Mouse (Mus musculus): ENCODE data around the gene Lipo3. TPM values are rescaled to one million over a fixed set of nuclear protein-coding genes. Genes with fewer than 3 reads are reported as not detected.
A peak's percentile ranks its signal among the peaks of the same experiment; 100 is the strongest.
"Not testable (repeated sequence)": the region's sequence is repeated elsewhere in the genome, so short reads cannot be mapped to it uniquely, and the experiment has no call there.

The Lipo3 gene
- polyA plus RNA-seq (2015; fragmentation: Nextera tagmentation; extraction: Ambion mirVana): 18.3 and 19.3 TPM in 2 replicates

- H3K27ac ChIP-seq (ENCODE audit: low read depth, low read length); H3K4me1 ChIP-seq (replicated peaks; ENCODE audit: control insufficient read depth, insufficient read depth, low read length); H3K9ac ChIP-seq (ENCODE audit: low read depth, low read length); H3K9me3 ChIP-seq (ENCODE audit: control insufficient read depth); H3K4me3 ChIP-seq (ENCODE audit: low read depth, low read length); H3K27me3 ChIP-seq (replicated peaks; ENCODE audit: control insufficient read depth, insufficient read depth, low read length); H3K36me3 ChIP-seq (ENCODE audit: control insufficient read depth, insufficient read depth): not testable (repeated sequence)
- H3K4me2 ChIP-seq (replicated peaks; ENCODE audit: low read depth): peak within 1 kb of the TSS; percentile 44
- 44% methylated on average over 13 of the region's 41 CpGs for WGBS
- peak; percentile 85 for ATAC-seq
Observed at GRCm38 (mm10) chr19:33761287-33762086, at the start of gene Lipo3. Lipo3 (minus strand) TSS chr19:33761951.

DNA sequence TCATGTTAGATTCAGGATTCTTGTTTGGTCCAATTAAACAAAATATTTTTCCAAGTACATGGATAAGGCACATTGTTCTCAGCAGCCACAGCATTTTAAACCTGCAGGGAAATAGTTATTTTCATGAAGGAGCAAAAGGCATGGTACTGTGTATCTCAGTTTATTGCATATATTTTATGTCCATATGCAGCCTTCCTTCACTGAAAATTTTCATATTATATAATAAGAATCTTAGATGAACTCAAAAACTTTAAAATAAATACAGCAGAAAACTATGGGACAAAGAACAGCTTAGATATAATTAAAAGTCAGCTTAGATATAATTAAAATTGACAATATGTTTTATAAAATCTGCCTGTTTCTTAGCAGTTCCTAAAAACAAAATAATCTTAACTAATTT, 25.6 kb upstream of the Lipo3 start, which contains the start of gene Lipo1:
TSS of gene Lipo1 (minus strand) at position 101 of the 400 bp plus-strand sequence.
- not testable (repeated sequence) for ATAC-seq; H3K27ac ChIP-seq (ENCODE audit: low read depth, low read length); H3K36me3 ChIP-seq (ENCODE audit: control insufficient read depth, insufficient read depth); H3K4me1 ChIP-seq (replicated peaks; ENCODE audit: control insufficient read depth, insufficient read depth, low read length); H3K9ac ChIP-seq (ENCODE audit: low read depth, low read length); H3K4me2 ChIP-seq (replicated peaks; ENCODE audit: low read depth); H3K9me3 ChIP-seq (ENCODE audit: control insufficient read depth); H3K4me3 ChIP-seq (ENCODE audit: low read depth, low read length); H3K27me3 ChIP-seq (replicated peaks; ENCODE audit: control insufficient read depth, insufficient read depth, low read length)

DNA sequence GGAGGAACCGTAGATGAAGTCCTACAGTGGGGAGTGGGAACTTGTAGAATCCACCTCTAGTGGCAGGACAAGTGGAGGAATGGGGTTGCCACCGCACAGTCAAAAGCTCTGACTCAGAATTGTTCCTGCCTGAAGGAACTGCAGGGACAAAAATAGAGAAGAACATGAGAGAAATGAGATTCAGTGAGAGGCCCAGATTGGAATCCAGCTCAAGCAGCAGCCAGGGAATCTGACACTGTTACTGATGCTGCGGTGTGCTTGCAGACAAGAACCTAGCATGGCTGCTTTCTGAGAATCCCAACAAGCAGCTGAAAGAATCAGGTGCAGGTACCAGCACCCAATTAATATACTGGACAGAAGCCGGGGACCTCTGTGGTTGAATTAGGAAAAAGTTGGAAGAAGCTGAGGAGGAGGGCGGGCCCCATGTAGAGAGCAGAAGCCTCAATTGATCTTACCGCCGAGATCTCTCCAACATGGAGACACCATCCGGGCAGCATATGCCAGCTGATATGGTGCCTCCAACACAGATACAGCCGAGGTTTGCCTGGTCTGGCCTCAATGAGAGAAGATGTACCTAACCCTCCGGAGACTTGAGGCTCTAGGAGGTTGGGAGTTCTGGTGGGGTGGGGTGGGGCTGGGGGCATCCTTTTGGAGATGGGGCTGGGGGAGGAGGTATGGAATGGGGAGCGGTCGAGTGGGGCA, 25.0 kb upstream of the Lipo3 start:
- no peaks in the 10 kb centered on the region for H3K36me3 ChIP-seq (ENCODE audit: control insufficient read depth, insufficient read depth)
- ATAC-seq: no peak
- no peak overlapping the region for H3K27ac ChIP-seq (ENCODE audit: low read depth, low read length)
- no peaks in the 10 kb centered on the region for H3K27me3 ChIP-seq (replicated peaks; ENCODE audit: control insufficient read depth, insufficient read depth, low read length)
- TF ChIP-seq CTCF (IDR thresholded peaks at IDR 0.05; ENCODE audit: low read depth): no peak
- no peak overlapping the region for H3K4me3 ChIP-seq (ENCODE audit: low read depth, low read length)
- WGBS: 85% methylated on average over 12 of the region's 12 CpGs
- no peak overlapping the region for H3K4me2 ChIP-seq (replicated peaks; ENCODE audit: low read depth)
- H3K9me3 ChIP-seq (ENCODE audit: control insufficient read depth): no peaks in the 10 kb centered on the region
- H3K9ac ChIP-seq (ENCODE audit: low read depth, low read length): no peak overlapping the region
- H3K4me1 ChIP-seq (replicated peaks; ENCODE audit: control insufficient read depth, insufficient read depth, low read length): no peaks in the 10 kb centered on the region

- not testable (repeated sequence) for H3K4me3 ChIP-seq (ENCODE audit: low read depth, low read length); H3K9me3 ChIP-seq (ENCODE audit: control insufficient read depth); H3K9ac ChIP-seq (ENCODE audit: low read depth, low read length); H3K36me3 ChIP-seq (ENCODE audit: control insufficient read depth, insufficient read depth); H3K4me2 ChIP-seq (replicated peaks; ENCODE audit: low read depth); H3K4me1 ChIP-seq (replicated peaks; ENCODE audit: control insufficient read depth, insufficient read depth, low read length); ATAC-seq; H3K27me3 ChIP-seq (replicated peaks; ENCODE audit: control insufficient read depth, insufficient read depth, low read length); H3K27ac ChIP-seq (ENCODE audit: low read depth, low read length)
- 100% methylated on average over 1 of the region's 1 CpGs for WGBS
Observed at GRCm38 (mm10) chr19:33751259-33751658, 10.5 kb downstream of the Lipo3 start, which contains the start of gene Lipo2. Lipo2 (minus strand) TSS chr19:33751359.

GRCm38 (mm10) chr19:33625152-33625551, 136.6 kb downstream of the Lipo3 start, which contains the start of gene Gm8978:
Gm8978 (minus strand) TSS chr19:33625252.
- H3K4me3 ChIP-seq (ENCODE audit: low read depth, low read length); H3K36me3 ChIP-seq (ENCODE audit: control insufficient read depth, insufficient read depth); H3K4me1 ChIP-seq (replicated peaks; ENCODE audit: control insufficient read depth, insufficient read depth, low read length); H3K9me3 ChIP-seq (ENCODE audit: control insufficient read depth); ATAC-seq; H3K27me3 ChIP-seq (replicated peaks; ENCODE audit: control insufficient read depth, insufficient read depth, low read length); H3K9ac ChIP-seq (ENCODE audit: low read depth, low read length); H3K4me2 ChIP-seq (replicated peaks; ENCODE audit: low read depth); H3K27ac ChIP-seq (ENCODE audit: low read depth, low read length): not testable (repeated sequence)

GRCm38 (mm10) chr19:33589626-33590302, 172.0 kb downstream of the Lipo3 start:
- 2% methylated on average over 10 of the region's 38 CpGs for WGBS
- H3K27me3 ChIP-seq (replicated peaks; ENCODE audit: control insufficient read depth, insufficient read depth, low read length); H3K4me1 ChIP-seq (replicated peaks; ENCODE audit: control insufficient read depth, insufficient read depth, low read length); H3K36me3 ChIP-seq (ENCODE audit: control insufficient read depth, insufficient read depth); H3K27ac ChIP-seq (ENCODE audit: low read depth, low read length); H3K9me3 ChIP-seq (ENCODE audit: control insufficient read depth): not testable (repeated sequence)
- H3K9ac ChIP-seq (ENCODE audit: low read depth, low read length): 0 out of 2 replicates have a peak overlapping the region, but pooled peaks have one; percentile 18
- peak overlapping the region; percentile 61 for H3K4me2 ChIP-seq (replicated peaks; ENCODE audit: low read depth)
- peak; percentile 91 for ATAC-seq
- H3K4me3 ChIP-seq (ENCODE audit: low read depth, low read length): peak overlapping the region; percentile 35

Measured in intestine, postnatal 0 days (tissue).